Mouse (Mus musculus): ENCODE measurements around the gene Xkrx. TPM values are rescaled to one million over a fixed set of nuclear protein-coding genes. Genes with fewer than 3 reads are reported as not detected.
A peak's percentile ranks its signal among the peaks of the same experiment; 100 is the strongest.
"Not testable (repeated sequence)": the region's sequence is repeated elsewhere in the genome, so short reads cannot be mapped to it uniquely, and the experiment has no call there.

Gene Xkrx
- polyA plus RNA-seq (2011; ENCODE audit: insufficient read depth, insufficient read length, low read depth, missing spikeins), result 0.87 and 1.1 TPM in 2 replicates

DNA sequence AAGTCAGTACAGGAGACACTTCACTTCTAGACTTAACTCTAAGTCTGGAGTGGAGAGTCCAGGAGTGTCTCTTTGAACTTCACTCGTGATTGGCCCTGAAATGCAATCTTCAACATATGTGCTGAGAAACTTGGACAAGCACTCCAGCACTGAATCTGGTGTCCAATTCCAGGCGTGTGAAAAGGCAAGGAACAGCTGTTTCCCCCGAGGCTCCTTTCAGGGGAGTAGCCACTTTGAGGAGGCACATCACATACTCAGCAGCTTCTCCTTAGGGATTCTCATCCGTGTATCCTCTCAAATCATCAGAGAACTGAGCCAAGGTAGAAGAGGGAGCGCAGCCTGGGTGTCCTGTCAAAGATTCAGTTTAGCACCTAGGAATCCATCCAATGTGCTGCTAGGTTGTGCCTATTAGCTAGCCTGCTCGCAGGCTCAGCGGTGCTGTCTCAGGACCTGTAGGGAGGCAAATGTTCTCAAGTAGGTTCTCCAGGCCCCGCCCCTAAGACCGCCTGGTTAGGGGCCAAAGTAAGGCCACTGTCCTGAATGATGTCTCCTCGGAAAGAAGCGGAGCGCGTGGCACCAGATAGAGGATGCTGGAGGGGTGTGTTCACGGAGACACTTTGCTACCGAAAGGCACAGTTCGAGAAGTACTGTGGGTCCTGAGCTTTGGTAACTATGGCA lies at the start of gene Xkrx:
Gene Xkrx (minus strand): TSS at position 34 of the 678 bp plus-strand sequence.
- H3K9ac ChIP-seq (ENCODE audit: low read depth, poor library complexity, severe bottlenecking), result no peak within 1 kb of the TSS
- H3K9me3 ChIP-seq (replicated peaks; ENCODE audit: control insufficient read depth, insufficient read depth, low read length, poor library complexity, severe bottlenecking), result no peaks in the 10 kb centered on the region
- H3K36me3 ChIP-seq (ENCODE audit: control insufficient read depth, insufficient read depth, low read length, poor library complexity, severe bottlenecking), result no peaks in the 10 kb centered on the region
- H3K4me1 ChIP-seq (ENCODE audit: control insufficient read depth, insufficient read depth, low read length), result peaks cover 2% of the 10 kb centered on the region
- peak within 1 kb of the TSS; percentile 17 for H3K4me3 ChIP-seq (ENCODE audit: low read depth, low read length)
- no peak within 1 kb of the TSS for H3K27ac ChIP-seq (ENCODE audit: insufficient read depth, low read length)
- TF ChIP-seq CTCF (IDR thresholded peaks at IDR 0.05; ENCODE audit: low read depth, low read length) (no peak), POLR2A (IDR thresholded peaks at IDR 0.05; ENCODE audit: insufficient read depth, low read length) (no peak), EP300 (IDR thresholded peaks at IDR 0.05; ENCODE audit: insufficient read depth, low read depth, low read length) (no peak)
- H3K27me3 ChIP-seq (ENCODE audit: control insufficient read depth, insufficient read depth, low read length, poor library complexity, severe bottlenecking), result no peaks in the 10 kb centered on the region

DNA sequence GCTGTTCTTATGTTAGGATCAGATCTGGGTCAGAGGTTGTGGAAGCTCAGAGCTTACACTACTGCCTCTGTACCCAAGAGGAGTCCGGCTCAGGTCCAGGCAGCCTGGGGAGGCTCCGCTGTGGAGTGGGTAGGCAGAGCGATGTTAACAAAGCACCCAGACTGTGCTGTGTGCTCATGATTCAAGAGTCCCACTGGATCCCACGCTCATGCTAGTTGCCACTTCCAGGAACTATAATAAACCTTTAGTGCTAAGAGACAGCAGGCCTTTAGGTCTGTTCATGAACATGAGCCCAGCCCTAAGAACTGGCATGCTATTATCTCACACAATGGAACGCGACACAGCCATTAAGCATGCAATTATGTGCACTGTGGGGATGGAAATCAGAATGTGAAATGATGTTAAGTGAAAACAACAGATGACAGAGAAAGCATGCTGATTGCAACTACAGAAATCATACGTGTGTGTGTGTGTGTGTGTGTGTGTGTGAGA lies 49.3 kb upstream of the Xkrx start:
- Histone ChIP-seq H3K27ac (ENCODE audit: insufficient read depth, low read length) (no peak overlapping the region), H3K27me3 (ENCODE audit: control insufficient read depth, insufficient read depth, low read length, poor library complexity, severe bottlenecking) (no peaks in the 10 kb centered on the region), H3K4me1 (ENCODE audit: control insufficient read depth, insufficient read depth, low read length) (no peaks in the 10 kb centered on the region), H3K9me3 (replicated peaks; ENCODE audit: control insufficient read depth, insufficient read depth, low read length, poor library complexity, severe bottlenecking) (no peaks in the 10 kb centered on the region), H3K4me3 (ENCODE audit: low read depth, low read length) (no peak overlapping the region), H3K9ac (ENCODE audit: low read depth, poor library complexity, severe bottlenecking) (no peak overlapping the region), H3K36me3 (ENCODE audit: control insufficient read depth, insufficient read depth, low read length, poor library complexity, severe bottlenecking) (no peaks in the 10 kb centered on the region)
- TF ChIP-seq POLR2A (IDR thresholded peaks at IDR 0.05; ENCODE audit: insufficient read depth, low read length), result no peak
- TF ChIP-seq CTCF (IDR thresholded peaks at IDR 0.05; ENCODE audit: low read depth, low read length), result no peak
- no peak for TF ChIP-seq EP300 (IDR thresholded peaks at IDR 0.05; ENCODE audit: insufficient read depth, low read depth, low read length)

DNA sequence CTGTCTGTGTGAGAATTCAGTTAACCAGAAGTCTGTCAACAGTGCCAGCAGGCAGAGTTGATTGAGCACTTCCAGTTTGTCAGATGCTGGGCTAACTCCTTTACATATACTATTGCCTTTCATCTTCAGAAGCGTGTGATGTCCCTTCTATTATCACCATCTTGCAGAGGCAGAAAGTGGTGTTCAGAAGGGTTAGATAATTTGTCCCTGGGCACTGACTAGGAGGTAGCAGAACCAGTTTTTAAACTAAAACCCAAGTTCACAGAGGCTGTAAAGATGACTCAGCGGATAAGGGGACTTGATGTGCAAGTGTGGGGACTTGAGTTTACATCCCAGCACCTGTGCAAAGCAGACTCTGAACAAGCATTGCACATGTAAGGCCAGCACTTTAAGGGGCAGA lies 46.6 kb upstream of the Xkrx start:
- Histone ChIP-seq H3K27ac (ENCODE audit: insufficient read depth, low read length) (no peak overlapping the region), H3K36me3 (ENCODE audit: control insufficient read depth, insufficient read depth, low read length, poor library complexity, severe bottlenecking) (no peaks in the 10 kb centered on the region), H3K4me1 (ENCODE audit: control insufficient read depth, insufficient read depth, low read length) (no peaks in the 10 kb centered on the region), H3K27me3 (ENCODE audit: control insufficient read depth, insufficient read depth, low read length, poor library complexity, severe bottlenecking) (no peaks in the 10 kb centered on the region), H3K4me3 (ENCODE audit: low read depth, low read length) (no peak overlapping the region), H3K9ac (ENCODE audit: low read depth, poor library complexity, severe bottlenecking) (no peak overlapping the region), H3K9me3 (replicated peaks; ENCODE audit: control insufficient read depth, insufficient read depth, low read length, poor library complexity, severe bottlenecking) (no peaks in the 10 kb centered on the region)
- no peak for TF ChIP-seq EP300 (IDR thresholded peaks at IDR 0.05; ENCODE audit: insufficient read depth, low read depth, low read length)
- TF ChIP-seq POLR2A (IDR thresholded peaks at IDR 0.05; ENCODE audit: insufficient read depth, low read length), result no peak

DNA sequence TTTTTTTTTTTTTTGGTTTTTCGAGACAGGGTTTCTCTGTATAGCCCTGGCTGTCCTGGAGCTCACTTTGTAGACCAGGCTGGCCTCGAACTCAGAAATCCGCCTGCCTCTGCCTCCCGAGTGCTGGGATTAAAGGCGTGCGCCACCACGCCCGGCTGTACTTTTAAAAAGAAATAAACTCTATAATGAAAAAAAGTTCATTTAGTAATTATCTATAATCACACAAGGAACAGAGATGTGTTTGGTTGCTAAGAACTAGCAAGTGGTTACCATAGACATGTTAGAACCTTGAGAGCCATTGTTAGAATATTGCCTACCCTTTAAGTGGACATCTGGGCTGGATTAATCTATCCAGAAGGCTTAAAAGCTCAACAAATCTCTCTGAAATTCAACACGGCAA lies 25.3 kb upstream of the Xkrx start, which contains the start of gene Arl13a:
Gene Arl13a (plus strand): TSS at position 301 of the 400 bp plus-strand sequence.
- H3K9ac ChIP-seq (ENCODE audit: low read depth, poor library complexity, severe bottlenecking); H3K9me3 ChIP-seq (replicated peaks; ENCODE audit: control insufficient read depth, insufficient read depth, low read length, poor library complexity, severe bottlenecking); H3K4me1 ChIP-seq (ENCODE audit: control insufficient read depth, insufficient read depth, low read length); H3K4me3 ChIP-seq (ENCODE audit: low read depth, low read length); H3K36me3 ChIP-seq (ENCODE audit: control insufficient read depth, insufficient read depth, low read length, poor library complexity, severe bottlenecking); H3K27ac ChIP-seq (ENCODE audit: insufficient read depth, low read length); H3K27me3 ChIP-seq (ENCODE audit: control insufficient read depth, insufficient read depth, low read length, poor library complexity, severe bottlenecking): not testable (repeated sequence)

DNA sequence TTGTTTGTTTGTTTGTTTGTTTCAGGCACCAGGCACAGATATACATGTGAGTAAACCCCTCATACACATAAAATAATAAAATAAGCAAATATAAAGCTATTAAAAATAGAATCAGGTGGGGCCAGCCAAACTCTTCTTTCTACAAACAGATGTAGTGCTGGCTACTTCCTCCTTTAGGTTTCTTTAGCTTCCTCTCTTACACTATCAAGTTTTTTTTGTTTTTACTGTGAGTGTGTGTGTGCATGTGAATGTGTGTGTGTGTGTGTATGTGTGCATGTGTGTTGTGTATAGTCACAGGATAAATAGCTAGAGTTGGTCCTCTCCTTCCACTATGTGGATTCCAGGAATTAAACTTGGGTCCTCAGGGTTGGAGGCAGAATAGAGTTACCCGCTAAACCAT lies 12.8 kb upstream of the Xkrx start:
- H3K27ac ChIP-seq (ENCODE audit: insufficient read depth, low read length), result no peak overlapping the region
- no peaks in the 10 kb centered on the region for H3K4me1 ChIP-seq (ENCODE audit: control insufficient read depth, insufficient read depth, low read length)
- no peak overlapping the region for H3K4me3 ChIP-seq (ENCODE audit: low read depth, low read length)
- no peak for TF ChIP-seq CTCF (IDR thresholded peaks at IDR 0.05; ENCODE audit: low read depth, low read length)
- no peak for TF ChIP-seq POLR2A (IDR thresholded peaks at IDR 0.05; ENCODE audit: insufficient read depth, low read length)
- no peak for TF ChIP-seq EP300 (IDR thresholded peaks at IDR 0.05; ENCODE audit: insufficient read depth, low read depth, low read length)
- H3K27me3 ChIP-seq (ENCODE audit: control insufficient read depth, insufficient read depth, low read length, poor library complexity, severe bottlenecking), result no peaks in the 10 kb centered on the region; the same call in 1 of the 2 replicates
- no peak overlapping the region for H3K9ac ChIP-seq (ENCODE audit: low read depth, poor library complexity, severe bottlenecking)
- H3K36me3 ChIP-seq (ENCODE audit: control insufficient read depth, insufficient read depth, low read length, poor library complexity, severe bottlenecking), result no peaks in the 10 kb centered on the region
- no peaks in the 10 kb centered on the region for H3K9me3 ChIP-seq (replicated peaks; ENCODE audit: control insufficient read depth, insufficient read depth, low read length, poor library complexity, severe bottlenecking)

DNA sequence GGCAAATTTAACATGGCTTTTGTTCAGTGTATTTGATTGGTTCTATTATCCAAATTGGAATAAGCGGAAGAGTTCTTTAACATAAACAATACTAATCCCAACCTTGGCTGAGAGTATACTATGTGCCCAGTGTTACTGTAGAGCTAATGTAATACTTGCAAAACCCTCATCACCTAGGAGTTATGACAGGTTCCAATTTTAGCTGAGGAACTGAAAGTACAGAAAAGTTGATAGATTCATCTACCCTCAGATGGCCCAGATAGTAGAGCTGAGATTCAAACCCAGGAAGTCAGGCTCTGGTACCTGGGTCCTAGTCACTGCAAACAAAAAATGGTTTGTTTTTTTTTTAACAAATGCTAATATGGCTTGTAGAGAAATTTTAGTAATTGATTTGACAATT lies 8.7 kb upstream of the Xkrx start:
- Histone ChIP-seq H3K27me3 (ENCODE audit: control insufficient read depth, insufficient read depth, low read length, poor library complexity, severe bottlenecking) (no peaks in the 10 kb centered on the region; the same call in 1 of the 2 replicates), H3K9ac (ENCODE audit: low read depth, poor library complexity, severe bottlenecking) (no peak overlapping the region), H3K4me1 (ENCODE audit: control insufficient read depth, insufficient read depth, low read length) (no peaks in the 10 kb centered on the region), H3K9me3 (replicated peaks; ENCODE audit: control insufficient read depth, insufficient read depth, low read length, poor library complexity, severe bottlenecking) (no peaks in the 10 kb centered on the region), H3K27ac (ENCODE audit: insufficient read depth, low read length) (no peak overlapping the region), H3K36me3 (ENCODE audit: control insufficient read depth, insufficient read depth, low read length, poor library complexity, severe bottlenecking) (no peaks in the 10 kb centered on the region), H3K4me3 (ENCODE audit: low read depth, low read length) (no peak overlapping the region)
- TF ChIP-seq CTCF (IDR thresholded peaks at IDR 0.05; ENCODE audit: low read depth, low read length) (no peak), POLR2A (IDR thresholded peaks at IDR 0.05; ENCODE audit: insufficient read depth, low read length) (no peak), EP300 (IDR thresholded peaks at IDR 0.05; ENCODE audit: insufficient read depth, low read depth, low read length) (no peak)
